Mouse (Mus musculus) liver, adult 2 months (tissue): ENCODE measurements around the gene Gse1.

Experiments
- CTCF ChIP-seq: fragments of 200-500 bp; IDR thresholded peaks from 2 replicates; pipeline ENCODE4 v1.5.1; 2011; ENCODE audit warnings: low read depth, low read length, control low read depth
- POLR2A ChIP-seq: fragments of 200-500 bp; IDR thresholded peaks from 2 replicates; pipeline ENCODE4 v1.6.1; 2011; ENCODE audit warnings: low read length, control low read depth; ENCODE audit not compliant: insufficient read depth; ENCODE audit errors: extremely low read depth

DNA sequence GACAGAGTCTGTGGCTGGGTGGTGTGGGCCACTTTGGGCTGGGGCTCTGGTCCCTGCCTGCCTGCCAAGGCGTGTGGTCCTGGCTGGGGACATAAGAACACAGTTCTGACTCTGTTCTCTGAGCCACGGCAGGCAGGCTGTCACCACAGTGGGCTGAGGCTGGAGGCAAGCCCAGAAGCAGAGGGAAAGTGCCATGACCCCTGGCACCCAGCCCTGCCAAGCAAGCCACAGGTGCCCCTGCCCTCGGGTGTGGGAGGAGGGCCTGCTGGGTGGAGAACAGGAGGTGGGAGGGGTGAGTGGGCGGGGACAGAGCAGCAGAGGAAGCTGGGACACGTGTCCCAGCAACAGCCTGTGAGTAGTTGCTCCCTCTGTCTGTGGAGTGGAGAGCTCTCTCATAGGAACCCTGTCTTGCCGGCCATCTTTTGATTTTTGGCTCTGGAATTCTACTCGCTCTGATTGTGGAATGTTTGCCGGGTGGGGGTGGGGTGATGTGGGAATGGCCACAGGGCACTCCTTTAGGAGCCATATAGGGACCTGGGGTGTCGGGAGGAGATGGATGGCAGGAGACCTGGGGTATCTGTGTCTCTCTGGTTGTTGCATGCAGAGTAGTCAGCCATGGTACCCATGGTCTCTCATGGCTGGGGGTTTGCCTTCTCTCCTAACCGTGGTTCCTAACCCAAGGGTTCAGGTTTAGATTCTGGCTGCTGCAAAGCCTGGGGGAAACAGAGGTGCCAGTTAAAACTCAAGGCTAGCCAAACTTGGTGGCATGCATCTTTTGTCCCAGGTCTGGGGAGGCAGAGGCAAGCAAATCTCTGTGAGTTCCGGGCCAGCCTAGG lies 140.8 kb downstream of the Gse1 start:
- TF ChIP-seq CTCF (peak; percentile 65), POLR2A (no peak)
